Mouse (Mus musculus) forebrain, embryonic 13.5 days (tissue): ENCODE measurements around the gene Acot12. TPM values are rescaled to one million over a fixed set of nuclear protein-coding genes. Genes with fewer than 3 reads are reported as not detected.

ENCODE experiments used
- ATAC-seq: fragments of 200-750 bp; cut with Nextera tagmentation; 2 replicates; pipeline ENCODE4 v1.8.0; 2017
- H3K27ac ChIP-seq: fragments of 300-500 bp; sonication (generic); 2 replicates; pipeline ENCODE4 v1.5.1; 2015; ENCODE audit warnings: inconsistent platforms, mild to moderate bottlenecking, moderate library complexity
- H3K27me3 ChIP-seq: fragments of 300-500 bp; sonication (generic); 2 replicates; pipeline ENCODE4 v1.6.1; 2015; ENCODE audit warnings: mild to moderate bottlenecking, inconsistent platforms
- H3K36me3 ChIP-seq: fragments of 300-500 bp; sonication (generic); 2 replicates; pipeline ENCODE4 v1.6.1; 2015; ENCODE audit warnings: mild to moderate bottlenecking, inconsistent platforms; ENCODE audit not compliant: poor library complexity, severe bottlenecking
- H3K4me1 ChIP-seq: fragments of 300-500 bp; sonication (generic); 2 replicates; pipeline ENCODE4 v1.6.1; 2015; ENCODE audit warnings: inconsistent platforms
- H3K4me2 ChIP-seq: fragments of 300-500 bp; sonication (generic); 2 replicates; pipeline ENCODE4 v1.6.1; 2015; ENCODE audit warnings: inconsistent platforms, mild to moderate bottlenecking, moderate library complexity
- H3K4me3 ChIP-seq: fragments of 300-500 bp; sonication (generic); 2 replicates; pipeline ENCODE4 v1.5.1; 2015; ENCODE audit warnings: mild to moderate bottlenecking, inconsistent platforms
- H3K9ac ChIP-seq: fragments of 300-500 bp; sonication (generic); 2 replicates; pipeline ENCODE4 v1.6.1; 2015; ENCODE audit warnings: mild to moderate bottlenecking, inconsistent platforms
- H3K9me3 ChIP-seq: fragments of 300-500 bp; sonication (generic); replicated peaks from 2 replicates; pipeline ENCODE4 v1.6.1; 2016; ENCODE audit warnings: inconsistent platforms
- WGBS: fragments of 180-500 bp; shearing (Covaris S2); methylation state at CpG from one replicate; pipeline ENCODE4 v1.1.7; 2015; 5-methylcytosine and 5-hydroxymethylcytosine counted together
- microRNA-seq: library from miRNA; unstranded; fragments of <30 nt; microRNA quantifications from one replicate; pipeline ENCODE4, GENCODE M21; 2016
- polyA plus RNA-seq: library from polyadenylated mRNA; unstranded; fragments of >200 nt; fragmentation: Nextera tagmentation; extraction: Ambion mirVana; gene quantifications from 2 replicates; pipeline ENCODE4 v1.2.1, GENCODE M21; 2015

The Acot12 gene
- polyA plus RNA-seq, 1 experiment from 2014 or later: not detected

- ATAC-seq: no peak
- H3K36me3 ChIP-seq: peaks cover 71% of the 10 kb centered on the region
These were observed 60.4 kb downstream of the Acot12 start for GRCm38 (mm10) chr13:91801726-91802125.

GRCm38 (mm10) chr13:91807155-91807839 lies 66.0 kb downstream of the Acot12 start, which contains the start of gene Zcchc9:
Gene Zcchc9 (minus strand): TSS chr13:91807705.
- Histone ChIP-seq H3K4me2 (peak within 1 kb of the TSS; percentile 67), H3K4me3 (peak within 1 kb of the TSS; percentile 89), H3K9me3 (no peaks in the 10 kb centered on the region), H3K27ac (peak within 1 kb of the TSS; percentile 94), H3K9ac (peak within 1 kb of the TSS; percentile 96), H3K4me1 (peaks cover 12% of the 10 kb centered on the region), H3K27me3 (no peaks in the 10 kb centered on the region), H3K36me3 (peaks cover 19% of the 10 kb centered on the region)
- peak; percentile 99 for ATAC-seq
- WGBS: under 1% methylated on average over 50 of the region's 50 CpGs

More at GRCm38 (mm10) chr13:91801726-91802125, 60.4 kb downstream of the Acot12 start:
- H3K27ac ChIP-seq: no peak overlapping the region
- H3K9me3 ChIP-seq: no peaks in the 10 kb centered on the region
- 94% methylated on average over 5 of the region's 5 CpGs for WGBS
- H3K4me3 ChIP-seq: no peak overlapping the region
- H3K4me1 ChIP-seq: peaks cover 6% of the 10 kb centered on the region
- H3K27me3 ChIP-seq: no peaks in the 10 kb centered on the region
- H3K9ac ChIP-seq: no peak overlapping the region
- no peak overlapping the region for H3K4me2 ChIP-seq

DNA sequence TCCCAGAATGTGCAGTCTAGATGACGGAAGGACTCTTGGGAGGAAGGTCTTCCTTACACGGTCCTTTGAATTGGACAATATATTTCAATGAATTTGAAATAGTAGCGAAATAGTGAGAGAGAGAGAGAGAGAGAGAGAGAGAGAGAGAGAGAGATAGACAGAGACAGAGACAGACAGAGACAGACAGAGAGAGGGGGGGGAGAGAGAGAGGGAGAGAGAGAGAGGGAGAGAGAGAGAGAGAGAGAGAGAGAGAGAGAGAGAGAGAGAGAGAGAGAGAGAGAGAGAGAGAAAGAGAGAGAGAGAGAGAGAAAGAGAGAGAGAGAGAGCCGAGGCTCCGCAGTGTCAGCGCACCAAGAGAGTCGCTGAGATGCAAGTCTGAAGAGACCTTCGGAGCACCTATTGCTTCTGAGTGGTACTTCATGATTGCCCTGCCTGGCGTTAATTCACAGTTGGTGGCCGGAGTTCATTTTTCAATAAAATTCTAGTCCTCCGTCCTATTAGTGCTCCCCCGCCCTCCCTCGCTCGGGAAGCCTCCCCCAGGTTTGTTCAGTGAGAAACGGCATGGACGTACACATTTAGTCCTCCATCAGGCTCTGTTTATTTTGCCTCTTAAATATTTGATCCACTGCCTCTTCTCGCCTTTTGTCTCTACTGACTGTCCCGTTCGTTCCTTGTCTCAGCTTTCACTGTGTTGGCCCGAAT lies 66.7 kb downstream of the Acot12 start:
- WGBS: 34% methylated on average over 19 of the region's 20 CpGs
- peak overlapping the region; percentile 89 for H3K4me3 ChIP-seq
- no peaks in the 10 kb centered on the region for H3K27me3 ChIP-seq
- no peak for ATAC-seq
- peak overlapping the region; percentile 67 for H3K4me2 ChIP-seq
- peaks cover 12% of the 10 kb centered on the region for H3K4me1 ChIP-seq
- peak overlapping the region; percentile 94 for H3K27ac ChIP-seq
- peak overlapping the region; percentile 96 for H3K9ac ChIP-seq
- H3K36me3 ChIP-seq: peaks cover 19% of the 10 kb centered on the region
- H3K9me3 ChIP-seq: no peaks in the 10 kb centered on the region

DNA sequence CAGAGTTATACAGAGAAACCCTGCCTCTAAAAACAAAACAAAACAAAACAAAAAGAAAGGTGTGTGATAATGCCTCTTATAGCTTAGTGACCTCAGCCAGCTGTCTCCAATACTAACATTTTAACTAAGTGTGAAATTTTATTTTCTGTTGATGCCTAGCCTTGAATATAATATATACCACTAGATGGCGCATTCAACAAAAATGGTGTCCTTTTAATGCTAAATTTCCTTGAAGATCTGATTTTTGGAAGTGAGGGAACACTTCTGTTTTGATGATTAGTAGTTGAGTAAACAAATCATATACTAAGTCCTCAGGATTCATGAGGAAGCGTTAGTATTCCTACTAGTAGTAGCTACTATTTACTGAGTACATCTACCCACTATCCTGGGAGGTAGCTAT lies 68.2 kb downstream of the Acot12 start:
- H3K4me3 ChIP-seq: no peak overlapping the region
- H3K9me3 ChIP-seq: 0 out of 2 replicates have a peak, but pooled peaks cover 4% of the 10 kb centered on the region
- ATAC-seq: no peak
- H3K4me2 ChIP-seq: no peak overlapping the region
- no peak overlapping the region for H3K27ac ChIP-seq
- H3K27me3 ChIP-seq: no peaks in the 10 kb centered on the region
- H3K36me3 ChIP-seq: peaks cover 15% of the 10 kb centered on the region
- H3K9ac ChIP-seq: no peak overlapping the region
- H3K4me1 ChIP-seq: peaks cover 12% of the 10 kb centered on the region
- 48% methylated on average over 2 of the region's 2 CpGs for WGBS

DNA sequence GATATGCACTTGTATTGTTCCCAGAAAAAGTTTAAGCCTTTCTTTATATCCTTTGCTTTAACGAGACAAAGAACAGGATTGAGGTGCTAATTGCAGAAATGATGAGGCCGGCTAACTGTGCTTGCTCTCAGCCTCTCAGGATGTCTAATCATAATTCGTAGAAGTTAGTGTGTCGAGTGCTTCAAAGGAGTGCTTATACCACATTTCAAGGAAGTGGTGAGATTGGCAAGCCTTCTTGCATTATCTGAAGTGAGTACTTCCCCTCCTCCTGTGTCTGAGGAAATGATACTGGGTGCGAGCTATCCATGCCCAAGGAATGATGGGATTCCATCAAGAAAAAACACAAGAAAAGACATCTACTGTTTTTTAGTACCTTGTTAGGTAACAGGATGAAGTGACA lies 73.4 kb downstream of the Acot12 start:
- no peak for ATAC-seq
- 77% methylated on average over 5 of the region's 5 CpGs for WGBS

GRCm38 (mm10) chr13:91823735-91824134 lies 82.4 kb downstream of the Acot12 start:
- no peak for ATAC-seq
- H3K27ac ChIP-seq: no peak overlapping the region
- H3K4me3 ChIP-seq: no peak overlapping the region
- 0 out of 2 replicates have a peak, but pooled peaks cover 4% of the 10 kb centered on the region for H3K4me1 ChIP-seq
- 57% methylated on average over 6 of the region's 6 CpGs for WGBS
- H3K27me3 ChIP-seq: no peaks in the 10 kb centered on the region
- H3K4me2 ChIP-seq: no peak overlapping the region
- no peaks in the 10 kb centered on the region for H3K36me3 ChIP-seq
- H3K9me3 ChIP-seq: no peaks in the 10 kb centered on the region
- no peak overlapping the region for H3K9ac ChIP-seq

More for the DNA sequence above, 73.4 kb downstream of the Acot12 start:
- H3K4me3 ChIP-seq: no peak overlapping the region
- H3K9me3 ChIP-seq: 0 out of 2 replicates have a peak, but pooled peaks cover 4% of the 10 kb centered on the region
- no peaks in the 10 kb centered on the region for H3K4me1 ChIP-seq
- no peaks in the 10 kb centered on the region for H3K36me3 ChIP-seq
- H3K27me3 ChIP-seq: no peaks in the 10 kb centered on the region
- H3K4me2 ChIP-seq: no peak overlapping the region
- no peak overlapping the region for H3K27ac ChIP-seq
- H3K9ac ChIP-seq: no peak overlapping the region

- Histone ChIP-seq H3K4me1 (0 out of 2 replicates have a peak, but pooled peaks cover 4% of the 10 kb centered on the region), H3K4me2 (no peak overlapping the region), H3K9ac (no peak overlapping the region), H3K9me3 (no peaks in the 10 kb centered on the region), H3K4me3 (no peak overlapping the region), H3K27me3 (no peaks in the 10 kb centered on the region), H3K36me3 (no peaks in the 10 kb centered on the region), H3K27ac (no peak overlapping the region)
- 77% methylated on average over 4 of the region's 4 CpGs for WGBS
- ATAC-seq: no peak
These were observed 83.7 kb downstream of the Acot12 start for GRCm38 (mm10) chr13:91824845-91825550.

GRCm38 (mm10) chr13:91826066-91826465 lies 84.8 kb downstream of the Acot12 start:
- ATAC-seq: no peak
- no peak overlapping the region for H3K4me2 ChIP-seq
- H3K9ac ChIP-seq: no peak overlapping the region
- no peaks in the 10 kb centered on the region for H3K9me3 ChIP-seq
- 97% methylated on average over 2 of the region's 2 CpGs for WGBS
- 0 out of 2 replicates have a peak, but pooled peaks cover 4% of the 10 kb centered on the region for H3K4me1 ChIP-seq
- H3K27me3 ChIP-seq: no peaks in the 10 kb centered on the region
- H3K27ac ChIP-seq: no peak overlapping the region
- H3K36me3 ChIP-seq: no peaks in the 10 kb centered on the region
- H3K4me3 ChIP-seq: no peak overlapping the region

DNA sequence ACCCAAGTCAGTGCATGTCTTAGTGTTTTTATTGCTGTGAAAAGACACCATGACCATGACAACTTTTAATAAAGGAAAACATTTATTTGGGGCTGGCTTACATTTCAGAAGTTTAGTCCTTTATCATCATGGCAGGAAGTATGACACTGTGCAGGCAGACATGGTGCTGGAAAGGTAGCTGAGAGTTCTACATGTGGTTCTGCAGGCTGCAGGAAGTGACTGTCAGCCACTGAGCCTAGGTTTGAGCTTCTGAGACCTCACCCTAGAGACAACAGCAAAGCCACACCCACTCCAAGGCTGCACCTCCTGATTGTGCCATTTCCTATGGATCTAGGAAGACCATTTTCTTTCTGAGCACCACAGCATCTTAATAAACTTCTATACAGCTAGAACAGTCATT lies 86.6 kb downstream of the Acot12 start:
- Histone ChIP-seq H3K9me3 (no peaks in the 10 kb centered on the region), H3K27me3 (no peaks in the 10 kb centered on the region), H3K9ac (no peak overlapping the region), H3K4me2 (no peak overlapping the region), H3K27ac (no peak overlapping the region), H3K36me3 (no peaks in the 10 kb centered on the region), H3K4me3 (no peak overlapping the region), H3K4me1 (0 out of 2 replicates have a peak, but pooled peaks cover 4% of the 10 kb centered on the region)
- ATAC-seq: no peak

Small RNA genes lying within 50 kb of the gene (microRNA-seq; reads per million reads assigned to microRNA genes)
- not detected for gene Gm27656

Other genes starting within 250 kb of the Acot12 start
- 28.8 and 29.4 TPM in 2 replicates for gene Zcchc9, start 66.2 kb downstream of the Acot12 start, polyA plus RNA-seq
- gene Ckmt2, start 135.4 kb downstream of the Acot12 start, polyA plus RNA-seq: not detected in 2 replicates